Mouse (Mus musculus): ENCODE results near the gene Gm10663.

The Gm10663 gene

DNA sequence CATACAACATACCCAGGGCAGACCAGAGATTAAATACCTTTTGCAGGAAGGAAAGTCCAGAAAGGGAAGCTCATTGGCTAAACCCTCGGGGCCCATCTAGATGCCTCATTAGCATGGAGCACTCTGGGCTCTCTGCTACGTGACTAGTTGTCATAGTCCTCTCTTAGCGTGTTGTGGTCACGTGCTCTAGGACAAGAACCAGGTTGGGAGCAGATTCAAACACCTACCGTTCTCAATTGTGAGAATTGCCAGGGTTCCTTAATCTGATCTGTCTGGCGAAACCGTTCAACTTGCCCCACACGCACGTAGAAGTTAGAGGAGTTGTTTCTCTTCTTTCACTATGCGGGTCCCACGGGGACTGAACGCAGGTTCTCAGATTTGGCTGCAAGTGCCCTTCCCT, 13.3 kb downstream of the Gm10663 start:
- no peak for DNase-seq

GRCm38 (mm10) chr8:65089781-65090180, 14.9 kb downstream of the Gm10663 start:
- DNase-seq = no peak

- no peak for DNase-seq
These were observed 23.1 kb downstream of the Gm10663 start for GRCm38 (mm10) chr8:65097760-65098415.

DNA sequence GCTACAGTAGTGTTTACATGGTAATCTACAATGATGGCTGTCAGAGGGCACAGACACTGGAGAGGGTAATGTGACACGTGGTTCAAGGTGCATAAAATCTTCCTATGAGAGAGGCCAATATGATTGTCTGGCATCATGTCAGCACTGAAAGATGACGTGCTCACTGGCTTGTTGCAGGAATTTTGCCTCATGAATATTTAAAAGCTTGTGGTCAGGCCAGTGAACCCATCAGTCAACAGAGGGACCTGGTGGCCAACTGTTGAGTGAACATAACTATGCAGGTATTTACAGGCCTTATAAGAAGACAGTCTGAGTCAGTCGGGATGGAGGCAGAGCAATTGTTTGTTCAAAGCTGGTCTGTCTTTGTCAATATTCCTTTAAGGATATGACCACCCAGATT, 24.9 kb downstream of the Gm10663 start:
- DNase-seq = no peak

DNA sequence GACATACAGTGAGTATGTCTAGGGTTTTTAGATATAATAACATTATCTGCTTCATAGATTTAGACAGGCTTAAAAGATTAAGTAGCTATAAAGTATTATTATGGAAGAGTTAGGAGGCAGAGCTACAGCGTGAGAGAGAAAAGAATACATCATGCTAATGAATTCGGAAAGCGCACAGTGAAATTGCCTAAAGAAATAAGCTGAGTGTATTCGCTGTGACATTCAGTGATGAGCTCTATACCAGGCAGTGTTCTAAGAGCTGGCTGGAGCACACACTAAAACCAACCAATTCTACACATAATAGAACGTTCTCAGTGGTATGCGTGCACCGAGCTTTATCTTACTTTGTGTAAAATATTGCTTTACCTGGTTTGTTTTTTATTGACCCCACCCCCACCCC, 28.8 kb downstream of the Gm10663 start:
- no peak for DNase-seq

DNA sequence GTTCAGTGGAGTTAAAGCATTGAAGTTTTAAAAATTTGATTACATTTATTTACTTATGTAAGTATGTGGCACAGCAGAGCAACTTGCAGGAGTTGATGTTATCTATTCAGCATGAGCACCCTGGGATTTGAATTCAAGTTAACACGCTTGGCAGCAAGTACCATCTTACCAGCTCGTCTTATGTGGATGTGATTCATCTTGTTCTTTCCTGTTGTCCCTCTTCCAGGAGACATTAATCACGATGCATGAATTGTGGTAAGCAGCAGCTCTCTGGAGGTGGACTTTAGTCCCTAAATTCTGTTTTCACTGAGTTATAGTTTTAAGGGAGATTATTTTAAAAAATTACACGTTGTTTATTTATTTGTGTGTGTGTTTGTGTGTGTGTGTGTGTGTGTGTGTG, 29.2 kb downstream of the Gm10663 start:
- no peak for DNase-seq

DNA sequence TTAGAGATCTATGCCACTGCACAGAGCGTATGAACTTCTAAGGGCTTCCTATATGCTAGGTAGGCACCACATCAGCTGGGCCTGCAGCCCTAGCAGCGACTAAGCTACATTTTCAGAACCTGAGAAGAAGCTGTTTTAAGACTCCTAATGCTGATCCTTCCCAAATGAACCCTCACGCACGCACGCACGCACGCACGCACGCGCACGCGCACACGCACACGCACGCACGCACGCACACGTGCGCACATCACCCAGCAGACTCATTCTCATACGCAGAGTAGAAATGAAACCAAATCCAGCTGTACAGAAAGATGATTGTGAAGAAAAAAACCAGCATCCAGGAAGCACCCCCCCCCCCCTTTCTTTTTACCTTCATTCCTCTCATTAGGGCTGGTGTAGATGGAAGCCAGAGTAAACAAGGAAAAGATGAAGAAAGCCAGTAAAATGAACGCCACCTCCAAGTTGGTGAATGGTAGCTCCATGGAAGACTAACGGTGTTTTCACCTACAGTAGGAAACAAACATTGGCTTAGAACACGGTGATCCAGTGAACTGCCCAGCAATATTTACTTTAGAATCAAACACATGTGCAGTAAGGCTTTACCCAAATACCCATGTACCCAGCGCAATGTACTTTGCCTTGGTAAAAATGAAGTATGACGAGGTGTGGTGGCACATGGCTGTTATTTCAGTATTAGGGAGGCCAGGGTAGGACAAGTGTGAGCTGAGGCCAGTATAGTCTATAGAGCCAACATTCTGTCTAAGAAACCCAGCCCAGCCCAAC, 33.3 kb downstream of the Gm10663 start:
- no peak for DNase-seq

DNA sequence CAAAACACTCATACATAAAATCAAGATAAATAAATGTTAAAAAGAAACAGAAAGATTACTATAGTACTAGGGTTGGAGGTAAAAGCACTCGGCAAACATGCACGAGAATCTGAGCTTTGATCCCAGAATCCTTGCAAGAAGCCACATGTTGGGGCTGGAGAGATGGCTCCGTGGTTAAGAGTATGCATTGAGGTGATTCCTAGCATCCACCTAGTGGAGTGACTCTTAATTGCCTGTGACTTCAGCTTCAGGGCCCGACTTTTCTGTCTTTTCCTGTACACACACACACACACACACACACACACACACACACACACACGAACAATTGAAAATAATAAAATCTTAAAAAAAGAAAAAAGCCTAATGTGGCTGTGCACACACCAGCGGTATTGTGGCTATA, 34.1 kb downstream of the Gm10663 start:
- DNase-seq = no peak

DNA sequence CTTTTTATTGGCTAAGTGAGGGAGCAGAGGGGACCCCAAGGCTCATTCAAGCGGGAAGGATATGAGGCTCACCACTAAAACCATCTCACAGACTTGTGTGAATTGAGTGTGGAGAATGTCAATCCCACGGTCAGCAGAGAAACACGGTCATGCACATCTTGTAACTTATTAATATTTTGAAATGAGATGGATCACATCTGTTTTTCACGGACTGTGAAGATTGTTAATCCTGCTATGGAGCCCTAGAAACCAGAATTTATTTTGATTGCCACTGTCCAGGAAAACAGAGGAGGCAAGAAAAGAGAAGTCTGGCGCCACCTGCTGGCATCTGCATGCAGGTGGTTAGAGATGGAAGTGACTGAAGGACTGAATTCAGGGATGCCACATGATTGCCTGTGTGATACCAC, 35.5 kb downstream of the Gm10663 start:
- DNase-seq = peak; percentile 57 to 66

DNA sequence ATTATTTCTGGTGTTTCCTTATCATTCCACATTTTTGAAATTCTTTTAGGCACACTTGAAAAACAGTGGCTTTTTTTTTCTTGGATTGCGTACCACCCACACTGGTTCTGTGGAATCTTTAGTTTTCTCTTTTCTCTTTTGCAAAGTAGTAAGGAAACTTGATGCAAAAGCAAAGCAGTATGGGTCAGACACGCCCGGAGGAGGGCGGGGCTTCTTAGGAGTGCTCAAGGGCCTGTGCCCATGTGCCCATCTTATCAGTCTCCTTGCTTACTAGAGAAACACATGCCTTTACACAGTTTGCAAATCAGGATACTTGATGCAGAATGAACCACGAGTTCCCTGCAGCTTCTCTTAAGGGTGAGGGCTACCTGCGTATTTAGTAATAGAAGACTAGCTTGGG, 37.3 kb downstream of the Gm10663 start:
- peak in 1 of 2 experiments; percentile 29 for DNase-seq

GRCm38 (mm10) chr8:65126014-65126413, 51.2 kb downstream of the Gm10663 start:
- no peak for DNase-seq

DNA sequence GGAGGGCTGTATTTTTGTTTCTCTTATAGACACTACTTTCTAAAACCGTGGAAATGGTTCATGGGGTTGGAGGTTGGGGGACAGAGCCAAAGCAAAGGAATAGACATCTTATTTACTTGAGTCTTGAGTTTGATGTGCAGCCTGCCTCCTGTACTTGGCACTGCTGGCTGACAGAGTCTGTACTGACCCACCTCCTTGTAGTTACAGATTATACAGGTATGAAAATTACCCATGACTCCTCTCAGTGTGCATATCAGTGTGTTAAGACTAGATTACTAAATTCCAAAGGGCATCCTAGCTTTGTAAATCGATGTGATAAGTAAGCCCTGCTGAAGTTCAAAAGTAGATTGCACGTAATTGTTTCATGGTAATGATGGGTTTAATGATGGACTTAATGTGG, 51.6 kb downstream of the Gm10663 start:
- DNase-seq = no peak

Data from lung, postnatal 4 days (tissue).